ENCODE assay signal across 20 mouse cellular contexts in the genomic region with DNA sequence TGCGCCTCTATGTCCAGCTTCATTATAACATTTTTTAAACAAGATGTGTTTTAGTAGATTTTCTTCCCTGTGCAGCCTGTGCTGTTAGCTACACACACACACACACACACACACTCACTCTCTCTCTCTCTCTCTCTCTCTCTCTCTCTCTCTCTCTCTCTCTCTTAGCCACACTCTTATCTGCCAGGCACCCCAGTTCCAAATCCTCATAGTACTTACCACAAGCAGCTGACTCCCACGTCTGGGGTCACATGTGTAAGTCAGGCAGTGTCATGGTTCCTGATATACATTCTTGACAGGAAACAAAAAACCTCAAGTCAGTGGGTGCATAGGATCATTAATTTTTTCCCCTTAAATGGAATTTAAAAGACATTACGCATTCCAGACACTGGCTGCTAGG. TPM values are rescaled to one million over a fixed set of nuclear protein-coding genes. Genes with fewer than 3 reads are reported as not detected.
DNase-seq lines count a peak whose midpoint lies in the region; ATAC-seq and TF ChIP-seq lines count a peak whose summit lies in the region.
"Had no signal": no experiment of that assay in that cellular context is flagged by ENCODE, and none has a peak within 500 bp of the region (broad histone marks: within the 10 kb centered on the region; RNA-seq: fewer than 3 reads in every experiment).

No protein-coding gene starts in this region.

- TF ChIP-seq CTCF in bone marrow macrophage, adult 2 months (IDR thresholded peaks at IDR 0.05; ENCODE audit: low read depth, low read length) = no peak
- no peak for TF ChIP-seq CTCF in layer of hippocampus, adult 2 months (conservative IDR thresholded peaks at IDR 0.05)

- no peak for TF ChIP-seq POLR2A in bone marrow macrophage, adult 2 months (IDR thresholded peaks at IDR 0.05; ENCODE audit: borderline replicate concordance, low read depth, low read length)

- ATAC-seq in kidney, embryonic 15.5 days (replicated peaks; ENCODE audit: low FRiP score) = no peak
- ATAC-seq in megakaryocyte-erythroid progenitor cell, adult 5-6 weeks (replicated peaks; ENCODE audit: low FRiP score, low TSS enrichment, poor library complexity, severe bottlenecking) = peak; percentile 33; the same call in 1 of the 2 replicates
- no peak for ATAC-seq in heart, embryonic 11.5 days (replicated peaks; ENCODE audit: insufficient number of reproducible peaks, low FRiP score, low TSS enrichment)
- ATAC-seq: hindbrain, embryonic 16.5 days had no signal

- H3K4me1 ChIP-seq in kidney, embryonic 15.5 days = peaks cover 27% of the 10 kb centered on the region
- peaks cover 37% of the 10 kb centered on the region for H3K4me1 ChIP-seq in bone marrow macrophage, adult 2 months (ENCODE audit: control insufficient read depth, insufficient read depth, low read length)
- H3K4me1 ChIP-seq in heart, embryonic 11.5 days (ENCODE audit: control insufficient read depth, insufficient read depth, low read length) = peaks cover 14% of the 10 kb centered on the region

- H3K9me3 ChIP-seq in kidney, embryonic 15.5 days (replicated peaks) = no peaks in the 10 kb centered on the region
- no peaks in the 10 kb centered on the region for H3K9me3 ChIP-seq in heart, embryonic 11.5 days (replicated peaks; ENCODE audit: control insufficient read depth, low read length)
- H3K9me3 ChIP-seq: embryonic facial prominence, embryonic 13.5 days; forebrain, embryonic 10.5 days; limb, embryonic 13.5 days; midbrain, embryonic 10.5 days had no signal

- 53% methylated on average over 3 of the region's 3 CpGs for WGBS in kidney, embryonic 15.5 days
- WGBS in heart, embryonic 11.5 days (ENCODE audit: insufficient replicate concordance) = 68% methylated on average over 3 of the region's 3 CpGs

- H3K4me3 ChIP-seq in kidney, embryonic 15.5 days (replicated peaks) = no peak overlapping the region
- H3K4me3 ChIP-seq in bone marrow macrophage, adult 2 months (ENCODE audit: insufficient read depth, low read length) = no peak overlapping the region
- no peak overlapping the region for H3K4me3 ChIP-seq in layer of hippocampus, adult 2 months
- no peak overlapping the region for H3K4me3 ChIP-seq in heart, embryonic 11.5 days (ENCODE audit: low read depth, low read length)
- H3K4me3 ChIP-seq: embryonic facial prominence, embryonic 13.5 days; forebrain, embryonic 10.5 days; heart, adult 2 months; limb, embryonic 13.5 days; midbrain, embryonic 10.5 days had no signal

- H3K9ac ChIP-seq in kidney, embryonic 15.5 days = no peak overlapping the region
- H3K9ac ChIP-seq in heart, embryonic 11.5 days (ENCODE audit: low read depth, low read length) = no peak overlapping the region
- H3K9ac ChIP-seq: embryonic facial prominence, embryonic 13.5 days; limb, embryonic 13.5 days had no signal

- no peaks in the 10 kb centered on the region for H3K27me3 ChIP-seq in kidney, embryonic 15.5 days
- H3K27me3 ChIP-seq in heart, embryonic 11.5 days (ENCODE audit: control insufficient read depth, insufficient read depth, low read length) = no peaks in the 10 kb centered on the region; the same call in 1 of the 2 replicates
- H3K27me3 ChIP-seq: embryonic facial prominence, embryonic 13.5 days; limb, embryonic 13.5 days had no signal

- H3K27ac ChIP-seq in kidney, embryonic 15.5 days = peak overlapping the region; percentile 76
- H3K27ac ChIP-seq in bone marrow macrophage, adult 2 months (ENCODE audit: insufficient read depth, low read depth, low read length) = peak overlapping the region; percentile 65
- no peak overlapping the region for H3K27ac ChIP-seq in layer of hippocampus, adult 2 months
- no peak overlapping the region for H3K27ac ChIP-seq in heart, embryonic 11.5 days (ENCODE audit: low read depth, low read length)
- H3K27ac ChIP-seq: embryonic facial prominence, embryonic 13.5 days; forebrain, embryonic 10.5 days; heart, adult 2 months; limb, embryonic 13.5 days; midbrain, embryonic 10.5 days; stomach, postnatal 0 days had no signal

- DNase-seq in kidney, adult 18-20 months = no peak
- peak; percentile 87 for DNase-seq in CD4-positive helper T cell, adult 2 months (ENCODE audit: low read depth, low spot score)
- no peak for DNase-seq in layer of hippocampus, adult 2 months (ENCODE audit: low spot score in 2 of 2)
- DNase-seq in Muller cell, postnatal 12 days (ENCODE audit: inconsistent ontology term) = no peak
- DNase-seq: cerebellum, postnatal 36 days; heart, adult 2 months; heart, postnatal 14 days; kidney, adult 9 months; layer of hippocampus, adult 9-11 months; thymus, postnatal 25 days had no signal

- H3K36me3 ChIP-seq in kidney, embryonic 15.5 days = peaks cover 71% of the 10 kb centered on the region
- H3K36me3 ChIP-seq in heart, embryonic 11.5 days (ENCODE audit: control insufficient read depth, insufficient read depth, low read length) = peaks cover 18% of the 10 kb centered on the region

- H3K4me2 ChIP-seq in kidney, embryonic 15.5 days = no peak overlapping the region
- no peak overlapping the region for H3K4me2 ChIP-seq in heart, embryonic 11.5 days
- H3K4me2 ChIP-seq: embryonic facial prominence, embryonic 13.5 days; limb, embryonic 13.5 days had no signal

RNA-seq across cellular contexts. Expression of a gene that starts 16.9 kb away (rescaled TPM):
- 224 and 231 TPM in 2 replicates for polyA plus RNA-seq in kidney, embryonic 15.5 days (2015; fragmentation: Nextera tagmentation; extraction: Ambion mirVana)
- 54.5 and 64.3 TPM in 2 replicates for polyA plus RNA-seq in bone marrow macrophage, adult 2 months (2012; ENCODE audit: insufficient read depth, insufficient read length, missing spikeins)
- 192 and 206 TPM in 2 replicates for total RNA-seq in megakaryocyte-erythroid progenitor cell, adult 5-6 weeks (2014; fragmentation: Nextera tagmentation)
- total RNA-seq in megakaryocyte-erythroid progenitor cell, adult 5-6 weeks (2017) = 179 and 181 TPM in 2 replicates
- 10 to 100 TPM; 26.1 to 29.1 TPM for total RNA-seq in layer of hippocampus, adult 2 months (2021)
- polyA plus RNA-seq in heart, embryonic 11.5 days (2014; fragmentation: Nextera tagmentation; extraction: Ambion mirVana) = 139 and 147 TPM in 2 replicates

RNA-seq across cellular contexts. Expression of a gene that starts 46.4 kb away (rescaled TPM):
- polyA plus RNA-seq in kidney, embryonic 15.5 days (2015; fragmentation: Nextera tagmentation; extraction: Ambion mirVana) = 19.4 and 20.3 TPM in 2 replicates
- 1.8 and 2.6 TPM in 2 replicates for polyA plus RNA-seq in bone marrow macrophage, adult 2 months (2012; ENCODE audit: insufficient read depth, insufficient read length, missing spikeins)
- total RNA-seq in megakaryocyte-erythroid progenitor cell, adult 5-6 weeks (2014; fragmentation: Nextera tagmentation) = not detected in 2 replicates
- total RNA-seq in megakaryocyte-erythroid progenitor cell, adult 5-6 weeks (2017) = not detected in 2 replicates
- total RNA-seq in layer of hippocampus, adult 2 months (2021) = 10 to 100 TPM; 35.2 to 39.9 TPM
- 4.1 and 4.6 TPM in 2 replicates for polyA plus RNA-seq in heart, embryonic 11.5 days (2014; fragmentation: Nextera tagmentation; extraction: Ambion mirVana)

RNA-seq across cellular contexts. Expression of a gene that starts 49.4 kb away (rescaled TPM):
- polyA plus RNA-seq in kidney, embryonic 15.5 days (2015; fragmentation: Nextera tagmentation; extraction: Ambion mirVana) = 7.1 TPM in 2 replicates
- polyA plus RNA-seq in bone marrow macrophage, adult 2 months (2012; ENCODE audit: insufficient read depth, insufficient read length, missing spikeins) = 91.7 and 94.9 TPM in 2 replicates
- total RNA-seq in megakaryocyte-erythroid progenitor cell, adult 5-6 weeks (2014; fragmentation: Nextera tagmentation) = 12.1 and 15.0 TPM in 2 replicates
- total RNA-seq in megakaryocyte-erythroid progenitor cell, adult 5-6 weeks (2017) = 26.7 and 28.3 TPM in 2 replicates
- total RNA-seq in layer of hippocampus, adult 2 months (2021) = 10 to 100 TPM; 41.0 to 42.4 TPM
- polyA plus RNA-seq in heart, embryonic 11.5 days (2014; fragmentation: Nextera tagmentation; extraction: Ambion mirVana) = 5.8 and 7.1 TPM in 2 replicates

Comparison
In these comparisons a context has a peak if more than half of its experiments do, and no peak if none do; other contexts are left out.
1. H3K27ac ChIP-seq: peak in kidney, embryonic 15.5 days (single experiment) and bone marrow macrophage, adult 2 months (single experiment); none in layer of hippocampus, adult 2 months (single experiment) and heart, embryonic 11.5 days (single experiment).
2. RNA of a gene that starts 49.4 kb away (polyA plus RNA-seq): 91.7 to 94.9 TPM in bone marrow macrophage, adult 2 months; 7.1 TPM in kidney, embryonic 15.5 days and 5.8 to 7.1 TPM in heart, embryonic 11.5 days; every median in the first group is over 10 times any median in the second.